Mouse (Mus musculus) megakaryocyte progenitor cell, adult 5-6 weeks (primary cell): ENCODE data around the gene Gm28827. TPM values are rescaled to one million over a fixed set of nuclear protein-coding genes. Genes with fewer than 3 reads are reported as not detected.
"Not testable (repeated sequence)": the region's sequence is repeated elsewhere in the genome, so short reads cannot be mapped to it uniquely, and the experiment has no call there.

ENCODE experiments used
- ATAC-seq: replicated peaks from 2 replicates; pipeline ENCODE4 v1.8.0; 2016; ENCODE audit warnings: mild to moderate bottlenecking, moderate TSS enrichment, inconsistent platforms; ENCODE audit not compliant: poor library complexity
- total RNA-seq, 2 experiments: library from RNA; stranded (forward) in 1 of 2; stranded (reverse) in 1 of 2; fragments of 157-497, 149-512 nt in 1 of 2; fragments of 200-1000 nt in 1 of 2; gene quantifications; 2 replicates each; pipeline versions ENCODE4 v1.2.3 to v1.2.4; 2015 to 2017

Gene Gm28827
- total RNA-seq (2015) (not detected in 2 replicates), total RNA-seq (2017) (not detected in 2 replicates)

DNA sequence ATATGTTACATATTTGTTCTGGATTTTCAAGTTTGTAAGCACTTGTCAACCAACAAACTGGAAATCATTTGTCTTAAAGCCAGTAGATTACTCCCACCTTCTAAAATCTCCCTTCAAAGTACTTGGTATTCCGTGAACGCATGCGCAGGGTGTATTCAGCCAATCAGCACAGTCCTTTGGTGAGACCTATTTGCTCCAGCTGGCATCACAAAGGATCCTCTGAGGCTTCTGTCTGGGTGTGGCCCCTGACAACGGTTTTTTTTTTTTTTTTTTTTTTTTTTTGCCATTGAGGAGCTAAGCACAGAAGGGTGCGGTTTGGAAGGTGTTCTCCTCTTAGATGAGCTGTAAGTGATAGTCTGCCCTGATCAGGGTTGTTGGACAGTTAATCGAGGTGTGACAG, at the start of gene Gm28827:
Gene Gm28827, plus strand, starts transcription at position 301 of the 400 bp plus-strand sequence.
- ATAC-seq: not testable (repeated sequence)
